In the genomic region with DNA sequence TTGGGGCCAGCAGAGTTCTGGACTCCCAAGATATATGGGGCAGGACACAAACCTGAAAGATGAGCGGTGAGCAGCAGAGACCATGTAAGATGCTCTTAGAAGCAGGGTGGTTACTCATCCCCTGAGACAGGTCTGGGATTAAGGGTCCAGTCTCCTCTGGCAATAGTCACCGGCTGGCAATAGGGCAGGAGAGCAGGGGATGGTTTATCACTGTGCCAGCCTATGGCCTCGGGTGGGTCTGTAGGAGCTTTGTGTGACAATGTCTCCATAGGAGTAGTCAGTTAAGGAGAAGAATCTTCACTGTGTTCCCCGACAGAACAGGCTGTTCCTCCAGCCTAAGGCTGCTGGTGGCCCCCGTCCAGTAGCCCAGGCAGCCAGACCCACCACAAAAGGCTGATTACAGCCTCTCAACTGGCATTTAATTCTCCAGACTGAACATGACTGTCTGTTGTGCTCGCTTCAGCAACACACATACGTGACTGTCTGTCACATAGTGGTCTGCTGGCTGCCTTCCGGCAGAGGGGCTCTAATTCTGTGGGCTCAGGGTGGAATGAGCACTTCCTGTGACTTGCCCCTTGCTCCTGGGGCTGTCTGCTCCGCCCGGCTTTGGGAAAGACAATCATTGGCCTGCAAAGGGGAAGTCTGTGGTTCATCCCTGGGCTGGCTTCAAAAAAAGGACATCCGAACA, we compare ENCODE assay signal across 1 mouse cellular context.
TF ChIP-seq lines count a peak whose summit lies in the region.

No protein-coding gene starts in this region.

TF ChIP-seq in MEL, 35 proteins besides CTCF, POLR2A, EP300 and RAD21:
- TF ChIP-seq POLR2AphosphoS2 (IDR thresholded peaks at IDR 0.05; ENCODE audit: low read length) (no peak), SMC3 (IDR thresholded peaks at IDR 0.05; ENCODE audit: low read depth, low read length) (no peak), ELF1 (IDR thresholded peaks at IDR 0.05; ENCODE audit: low read depth, low read length) (0 out of 2 replicates have a peak, but pooled peaks have one; percentile 8), NELFE (IDR thresholded peaks at IDR 0.05; ENCODE audit: low read depth, low read length) (no peak)
